Mouse (Mus musculus): ENCODE measurements around the gene Mfsd8.
"Not testable (repeated sequence)": the region's sequence is repeated elsewhere in the genome, so short reads cannot be mapped to it uniquely, and the experiment has no call there.

Gene Mfsd8

DNA sequence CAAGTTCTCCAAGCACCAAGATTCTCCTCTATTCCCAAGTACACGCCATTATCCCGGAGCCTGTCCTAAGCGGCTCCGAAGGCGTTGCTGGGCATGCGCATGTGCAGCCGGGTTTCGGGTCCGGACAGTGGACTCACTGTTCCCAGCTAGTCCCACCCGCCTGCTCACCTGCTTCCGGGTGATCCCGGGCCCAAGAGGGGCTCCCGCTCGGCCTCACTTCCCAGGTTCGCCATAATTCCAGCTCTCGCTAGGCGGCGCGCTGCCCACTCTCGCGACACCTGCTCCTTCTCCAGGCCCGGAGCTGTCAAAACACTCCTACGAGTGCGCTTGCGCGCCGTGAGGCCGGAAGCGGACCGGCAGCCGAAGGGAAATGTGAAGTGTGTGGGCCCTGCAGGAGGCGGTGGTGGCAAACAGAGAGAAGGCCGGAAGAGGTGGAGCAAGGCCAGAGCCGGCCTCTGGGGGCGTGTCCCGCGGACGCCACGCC lies at the start of gene Mfsd8:
Gene Mfsd8, minus strand, starts transcription at position 414 of the 484 bp plus-strand sequence.
- peak; percentile 96 for DNase-seq (ENCODE audit: low spot score)

DNA sequence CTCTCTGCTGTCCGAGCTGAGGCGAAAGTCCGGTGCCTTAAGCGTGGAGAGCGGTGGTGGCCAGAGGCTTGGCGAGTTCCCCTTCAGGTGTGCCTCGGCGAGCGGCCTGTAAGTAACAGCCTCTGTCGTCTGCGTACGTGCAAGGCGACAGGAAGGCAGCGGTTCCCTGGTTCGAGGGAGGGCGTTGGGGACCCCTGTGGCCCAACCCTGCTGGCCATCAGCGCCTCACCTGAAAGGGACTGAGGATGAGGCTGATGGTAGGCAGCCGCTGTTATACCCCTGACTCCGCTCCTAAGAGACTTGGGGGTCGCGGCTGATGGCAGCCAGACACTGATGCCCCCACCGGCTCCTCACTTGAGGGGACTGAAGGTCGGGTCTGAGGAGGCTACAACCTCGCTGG lies 47.6 kb upstream of the Mfsd8 start:
- not testable (repeated sequence) for DNase-seq (ENCODE audit: low spot score)

DNA sequence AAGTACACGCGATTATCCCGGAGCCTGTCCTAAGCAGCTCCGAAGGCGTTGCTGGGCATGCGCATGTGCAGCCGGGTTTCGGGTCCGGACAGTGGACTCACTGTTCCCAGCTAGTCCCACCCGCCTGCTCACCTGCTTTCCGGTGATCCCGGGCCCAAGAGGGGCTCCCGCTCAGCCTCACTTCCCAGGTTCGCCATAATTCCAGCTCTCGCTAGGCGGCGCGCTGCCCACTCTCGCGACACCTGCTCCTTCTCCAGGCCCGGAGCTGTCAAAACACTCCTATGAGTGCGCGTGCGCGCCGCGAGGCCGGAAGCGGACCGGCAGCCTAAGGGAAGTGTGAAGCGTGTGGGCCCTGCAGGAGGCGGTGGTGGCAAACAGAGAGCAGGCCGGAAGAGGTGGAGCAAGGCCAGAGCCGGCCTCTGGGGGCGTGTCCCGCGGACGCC lies 47.2 kb upstream of the Mfsd8 start:
- DNase-seq (ENCODE audit: low spot score) = peak; percentile 99

GRCm38 (mm10) chr3:40853123-40853738 lies 6.5 kb upstream of the Mfsd8 start:
- DNase-seq (ENCODE audit: low spot score) = not testable (repeated sequence)

DNA sequence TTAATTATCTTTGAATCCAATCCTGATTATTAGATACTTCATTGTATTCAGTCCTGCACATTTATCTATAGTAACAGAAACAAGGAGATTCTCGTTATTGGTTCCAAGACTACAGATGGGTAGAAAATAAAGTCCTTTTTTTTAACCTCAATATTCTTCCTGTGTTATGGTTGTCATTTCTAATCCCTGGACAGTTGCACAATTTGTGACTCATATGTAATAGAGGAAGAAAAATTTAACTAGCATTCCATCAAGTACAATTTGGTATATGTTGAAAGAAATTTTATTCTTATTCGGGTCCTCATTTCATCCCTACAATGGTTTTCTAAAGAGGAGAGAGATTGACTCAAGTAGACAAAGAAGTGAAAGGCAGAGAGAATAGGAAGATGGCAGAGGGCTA lies 1.2 kb upstream of the Mfsd8 start:
- DNase-seq (ENCODE audit: low spot score) = not testable (repeated sequence)

DNA sequence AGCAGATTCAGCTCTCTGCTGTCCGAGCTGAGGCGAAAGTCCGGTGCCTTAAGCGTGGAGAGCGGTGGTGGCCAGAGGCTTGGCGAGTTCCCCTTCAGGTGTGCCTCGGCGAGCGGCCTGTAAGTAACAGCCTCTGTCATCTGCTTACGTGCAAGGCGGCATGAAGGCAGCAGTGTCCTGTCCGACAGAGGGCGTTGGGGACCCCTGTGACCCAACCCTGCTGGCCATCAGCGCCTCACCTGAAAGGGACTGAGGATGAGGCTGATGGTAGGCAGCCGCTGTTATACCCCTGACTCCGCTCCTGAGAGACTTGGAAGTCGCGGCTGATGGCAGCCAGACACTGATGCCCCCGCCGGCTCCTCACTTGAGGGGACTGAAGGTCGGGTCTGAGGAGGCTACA lies 332 bp upstream of the Mfsd8 start:
- DNase-seq (ENCODE audit: low spot score) = peak; percentile 25

DNA sequence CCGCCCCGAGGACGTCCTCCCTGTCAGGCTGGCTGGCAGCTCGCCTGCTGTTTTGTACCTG lies 101 bp upstream of the Mfsd8 start, which contains the start of gene Abhd18:
Gene Abhd18, plus strand, starts transcription at position 14 of the 61 bp plus-strand sequence.
- not testable (repeated sequence) for DNase-seq (ENCODE audit: low spot score)

DNA sequence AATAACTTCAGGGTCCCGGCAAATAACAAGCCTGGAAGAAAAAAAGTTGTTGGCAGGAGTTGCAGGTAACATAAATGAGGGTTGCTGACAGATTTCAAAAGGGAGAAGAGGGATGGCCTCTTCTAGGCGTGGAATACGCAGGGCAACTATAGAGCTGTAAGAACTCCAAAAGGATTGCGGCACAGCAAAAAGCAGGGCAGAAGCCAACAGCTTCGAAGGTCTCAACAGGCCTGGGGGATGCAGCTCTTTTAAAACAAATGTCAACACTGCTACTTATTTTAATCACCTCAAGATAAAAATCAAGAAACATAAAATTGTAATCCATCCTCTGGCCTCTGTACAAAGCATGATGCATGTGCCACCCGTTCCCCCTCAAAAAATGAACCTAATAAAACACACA lies 1.2 kb downstream of the Mfsd8 start:
- not testable (repeated sequence) for DNase-seq (ENCODE audit: low spot score)

DNA sequence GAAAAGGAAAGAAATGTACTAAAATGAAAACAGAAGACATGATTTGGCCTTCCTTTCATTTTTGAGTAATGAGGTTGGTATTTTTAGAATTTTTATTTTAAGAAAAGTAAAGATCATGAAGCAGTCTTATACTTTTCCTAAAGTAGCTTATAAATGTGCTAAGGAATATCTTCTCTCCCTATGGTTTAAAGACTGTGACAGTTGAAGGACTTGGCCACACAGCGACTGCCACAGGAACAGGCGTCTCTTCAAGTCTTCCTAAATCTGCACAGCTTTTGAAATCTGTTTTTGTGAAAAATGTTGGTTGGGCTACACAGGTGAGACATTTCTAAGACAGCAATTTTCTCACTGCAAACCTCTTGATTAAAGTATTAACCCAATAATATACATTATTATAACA lies 33.4 kb downstream of the Mfsd8 start:
- DNase-seq (ENCODE audit: low spot score) = no peak

DNA sequence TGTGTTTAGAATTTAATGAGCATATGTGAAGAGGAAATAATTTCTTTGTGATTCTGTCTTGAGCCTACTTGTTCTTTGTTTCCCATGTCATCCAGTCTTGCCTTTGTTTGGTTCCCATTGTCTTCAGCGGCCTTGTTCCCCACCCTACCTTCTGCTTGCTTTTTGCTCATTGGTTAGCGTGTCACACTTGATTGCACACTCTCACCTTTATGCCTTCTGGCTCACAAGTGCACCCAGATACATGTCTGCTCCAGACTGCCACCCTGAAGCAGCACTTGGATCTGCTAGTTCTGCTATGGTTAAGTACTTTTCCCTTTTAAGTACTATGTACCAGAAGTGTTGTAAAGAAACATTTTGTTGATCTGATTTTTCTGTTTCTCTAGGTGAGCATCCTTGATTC lies 36.8 kb downstream of the Mfsd8 start:
- no peak for DNase-seq (ENCODE audit: low spot score)

DNA sequence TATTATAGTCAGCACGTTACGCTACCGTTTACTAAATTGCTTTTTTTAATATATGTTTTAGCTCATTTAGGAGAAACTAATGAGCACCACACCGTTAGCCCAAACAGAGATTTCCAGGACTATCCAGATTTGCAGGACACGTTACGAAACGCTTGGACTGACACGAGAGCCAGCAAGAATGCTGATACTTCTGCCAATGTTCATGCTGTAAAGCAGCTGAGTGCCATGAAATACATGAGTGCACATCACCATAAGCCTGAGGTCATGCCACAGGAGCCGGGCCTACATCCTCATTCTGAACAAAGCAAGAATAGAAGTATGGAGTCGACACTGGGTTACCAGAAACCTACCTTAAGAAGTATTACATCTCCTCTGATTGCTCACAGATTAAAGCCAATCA lies 38.0 kb downstream of the Mfsd8 start:
- DNase-seq (ENCODE audit: low spot score) = no peak

GRCm38 (mm10) chr3:40806871-40807270 lies 39.8 kb downstream of the Mfsd8 start:
- no peak for DNase-seq (ENCODE audit: low spot score)

- peak; percentile 19 for DNase-seq (ENCODE audit: low spot score)
These were observed 46.3 kb downstream of the Mfsd8 start for GRCm38 (mm10) chr3:40800373-40800823.

DNA sequence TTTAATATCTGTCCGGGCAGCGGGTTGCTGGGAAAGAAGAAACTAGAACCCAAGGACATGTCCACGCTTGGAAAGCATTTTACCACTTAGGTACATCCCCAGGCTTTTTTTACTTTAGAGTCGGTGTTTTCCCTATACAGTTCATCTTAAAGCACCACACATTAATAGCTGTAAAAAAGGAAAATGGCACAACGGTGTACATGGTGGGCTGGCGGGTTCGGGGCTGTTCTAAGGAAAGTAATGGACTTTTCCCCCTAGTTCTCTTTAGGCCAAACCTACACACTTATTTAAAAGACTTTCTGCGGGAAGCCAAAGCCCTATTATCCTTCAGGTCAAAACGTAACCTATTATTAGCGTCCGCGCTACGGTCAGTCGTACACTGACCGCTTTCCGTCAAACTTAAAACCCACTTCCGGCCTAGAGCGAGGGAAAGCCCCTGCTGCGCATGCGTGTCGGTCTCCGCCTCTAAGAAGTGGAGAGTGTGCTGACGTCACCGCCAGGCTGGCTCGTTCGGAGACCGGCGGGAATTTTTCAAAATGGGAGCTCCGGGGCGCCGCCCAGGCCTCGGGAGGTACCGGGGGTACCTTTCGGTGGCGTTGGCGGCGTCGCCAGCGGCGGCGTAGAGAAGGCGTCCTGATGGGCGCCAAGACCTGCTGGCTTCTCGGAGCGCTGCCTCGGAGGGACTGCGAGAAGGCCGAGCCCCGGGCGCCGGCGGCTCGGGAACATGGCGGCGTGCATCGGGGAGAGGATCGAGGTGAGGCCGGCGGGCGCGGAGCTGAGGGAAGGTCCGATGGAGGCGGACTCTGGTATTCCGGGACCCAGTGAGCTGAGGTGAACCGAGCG lies 46.9 kb downstream of the Mfsd8 start, which contains the start of gene Plk4:
Gene Plk4, plus strand, starts transcription at position 490 of the 843 bp plus-strand sequence.
- peak; percentile 93 for DNase-seq (ENCODE audit: low spot score)

DNA sequence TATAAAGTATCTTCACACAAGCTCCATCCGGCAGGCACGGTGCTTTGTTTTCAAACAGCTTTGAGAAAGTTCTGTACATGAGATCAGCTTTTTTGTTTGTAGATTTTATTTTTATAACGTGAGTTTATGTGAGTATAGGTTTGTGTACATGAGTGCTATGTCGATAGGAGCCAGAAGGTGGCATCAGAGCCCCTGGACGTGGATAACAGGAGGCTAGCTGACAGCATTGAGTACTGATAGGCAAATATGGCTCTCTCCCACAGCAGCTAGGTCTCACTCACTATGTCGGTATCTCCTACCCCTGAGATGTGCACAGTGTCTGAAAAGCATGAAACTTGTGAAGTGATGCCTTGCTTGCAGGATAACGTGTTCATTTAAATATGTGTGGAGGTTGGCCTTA lies 48.2 kb downstream of the Mfsd8 start:
- DNase-seq (ENCODE audit: low spot score) = no peak

GRCm38 (mm10) chr3:40798054-40798453 lies 48.6 kb downstream of the Mfsd8 start:
- DNase-seq (ENCODE audit: low spot score) = no peak

GRCm38 (mm10) chr3:40793783-40794182 lies 52.9 kb downstream of the Mfsd8 start:
- no peak for DNase-seq (ENCODE audit: low spot score)

Data from ovary, adult 18-20 months (tissue).